Mouse (Mus musculus) kidney, adult 9 months (tissue): ENCODE data around the gene Pmvk.

ENCODE experiments used
- DNase-seq: peaks from one replicate; pipeline ENCODE4 v3.0.0; 2022

The Pmvk gene

GRCm38 (mm10) chr3:89430171-89431159 lies 23.9 kb upstream of the Pmvk start, which contains the start of gene Pygo2:
Gene Pygo2, plus strand, starts transcription at chr3:89430214.
- peak; percentile 97 for DNase-seq

- no peak for DNase-seq
Observed at GRCm38 (mm10) chr3:89432606-89433005, 21.7 kb upstream of the Pmvk start.

GRCm38 (mm10) chr3:89434532-89434931 lies 19.8 kb upstream of the Pmvk start:
- DNase-seq, result no peak

GRCm38 (mm10) chr3:89435041-89435440 lies 19.3 kb upstream of the Pmvk start:
- DNase-seq, result no peak

GRCm38 (mm10) chr3:89436176-89437113 lies 17.9 kb upstream of the Pmvk start, which contains the start of gene Pbxip1:
Gene Pbxip1, plus strand, starts transcription at chr3:89436706.
- DNase-seq, result peak; percentile 82

GRCm38 (mm10) chr3:89437269-89437668 lies 17.1 kb upstream of the Pmvk start:
- DNase-seq, result no peak

- no peak for DNase-seq
Observed at GRCm38 (mm10) chr3:89440691-89441090, 13.7 kb upstream of the Pmvk start.

GRCm38 (mm10) chr3:89448720-89449537 lies 5.4 kb upstream of the Pmvk start:
- peak; percentile 47 for DNase-seq

- peak; percentile 82 for DNase-seq
Observed at GRCm38 (mm10) chr3:89449541-89449940, 4.8 kb upstream of the Pmvk start.

- DNase-seq, result no peak
Observed at GRCm38 (mm10) chr3:89451916-89452315, 2.4 kb upstream of the Pmvk start.

- no peak for DNase-seq
Observed at GRCm38 (mm10) chr3:89455786-89456285, 1.5 kb downstream of the Pmvk start.

- peak; percentile 73 for DNase-seq
Observed at GRCm38 (mm10) chr3:89456726-89457665, 2.7 kb downstream of the Pmvk start.

- DNase-seq, result no peak
Observed at GRCm38 (mm10) chr3:89458372-89458964, 4.1 kb downstream of the Pmvk start.

- DNase-seq, result peak; percentile 95
Observed at GRCm38 (mm10) chr3:89458965-89459807, 4.8 kb downstream of the Pmvk start.

GRCm38 (mm10) chr3:89468268-89468667 lies 13.9 kb downstream of the Pmvk start:
- no peak for DNase-seq

- no peak for DNase-seq
Observed at GRCm38 (mm10) chr3:89472280-89472679, 17.9 kb downstream of the Pmvk start.

GRCm38 (mm10) chr3:89473838-89474237 lies 19.5 kb downstream of the Pmvk start:
- no peak for DNase-seq

GRCm38 (mm10) chr3:89479055-89479454 lies 24.7 kb downstream of the Pmvk start:
- DNase-seq, result no peak

- no peak for DNase-seq
Observed at GRCm38 (mm10) chr3:89481488-89481887, 27.1 kb downstream of the Pmvk start.
